Mouse (Mus musculus): ENCODE results near the gene Midn.

DNA sequence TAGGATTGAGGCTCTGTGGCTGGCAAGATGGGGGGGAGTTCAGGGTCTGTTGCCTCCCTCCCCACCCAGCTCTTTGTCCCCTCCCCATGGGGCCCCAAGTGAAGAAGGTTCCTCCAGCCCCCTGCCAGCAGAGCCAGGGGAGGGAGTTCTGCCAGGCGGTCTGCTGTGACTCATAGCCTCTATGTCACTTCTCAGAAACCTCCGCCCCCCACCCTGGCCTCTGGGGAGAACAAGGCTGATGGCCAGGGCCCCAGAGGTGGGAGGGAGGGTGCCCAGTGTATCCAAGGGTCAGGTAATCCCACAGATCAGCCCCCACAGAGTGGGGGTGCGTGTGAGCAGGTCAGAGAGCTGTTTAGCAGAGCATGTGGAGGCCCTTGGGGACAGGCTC lies 4.8 kb downstream of the Midn start:
- TF ChIP-seq GATA1 (IDR thresholded peaks at IDR 0.05; ENCODE audit: low read length) (no peak), TAL1 (IDR thresholded peaks at IDR 0.05; ENCODE audit: low read length) (no peak)
